Mouse (Mus musculus): ENCODE results near the gene Ntm. TPM values are rescaled to one million over a fixed set of nuclear protein-coding genes. Genes with fewer than 3 reads are reported as not detected.

Gene Ntm
- polyA plus RNA-seq, 1 experiment from 2014 or later = 14.3 TPM

DNA sequence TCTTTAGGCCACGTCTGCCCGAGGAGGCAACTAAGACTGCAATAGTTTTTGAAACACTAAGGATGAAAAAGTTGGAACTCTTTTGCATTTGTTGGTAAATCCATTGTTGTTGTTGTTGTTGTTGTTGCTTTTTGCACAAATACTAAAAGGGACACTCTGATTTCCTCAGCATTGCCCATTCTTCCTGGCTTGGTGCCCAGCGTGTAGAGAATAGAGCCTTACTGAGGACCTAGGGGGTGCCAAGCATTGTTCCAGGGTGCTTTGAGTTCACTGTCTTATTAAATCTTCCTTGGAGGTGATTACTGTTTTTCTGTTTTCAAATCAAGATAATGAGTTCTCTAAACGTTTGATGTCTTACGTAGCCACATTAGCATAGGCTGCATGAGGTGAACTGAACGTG lies 428.2 kb downstream of the Ntm start:
- Histone ChIP-seq H3K36me3 (ENCODE audit: control insufficient read depth, insufficient read depth, low read length) (no peaks in the 10 kb centered on the region), H3K9ac (ENCODE audit: low read length) (no peak overlapping the region), H3K9me3 (ENCODE audit: control insufficient read depth, low read length) (no peaks in the 10 kb centered on the region), H3K4me1 (replicated peaks; ENCODE audit: control insufficient read depth, insufficient read depth, low read length) (no peaks in the 10 kb centered on the region), H3K27me3 (ENCODE audit: control insufficient read depth, insufficient read depth, low read length) (no peaks in the 10 kb centered on the region), H3K27ac (ENCODE audit: low read depth, low read length) (no peak overlapping the region), H3K4me2 (ENCODE audit: low read depth, low read length, severe bottlenecking) (no peak overlapping the region), H3K4me3 (ENCODE audit: low read depth, low read length) (no peak overlapping the region)
- DNase-seq (ENCODE audit: low spot score) = no peak
- 64% methylated on average over 6 of the region's 6 CpGs for WGBS
- no peak for ATAC-seq (replicated peaks; ENCODE audit: low FRiP score)

DNA sequence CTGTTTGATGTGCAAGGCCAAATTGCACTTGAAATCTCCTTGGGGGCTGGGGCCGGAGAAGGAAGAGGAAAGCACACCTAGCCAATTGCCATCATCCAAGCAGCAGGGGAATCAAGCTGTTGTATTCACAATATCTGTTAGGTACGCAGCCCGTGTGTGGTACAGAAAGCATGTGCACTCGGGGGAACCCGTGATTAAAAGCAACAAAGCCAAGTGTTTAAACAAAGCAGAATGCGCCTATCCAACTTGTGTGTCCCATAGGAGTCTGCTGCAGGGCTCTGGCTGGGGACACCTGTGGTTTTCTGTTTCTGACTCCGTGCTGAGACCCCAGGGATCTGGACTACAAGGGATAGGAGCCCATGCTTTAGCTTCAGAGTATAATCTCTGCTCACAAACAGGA lies 428.6 kb downstream of the Ntm start:
- ATAC-seq (replicated peaks; ENCODE audit: low FRiP score) = no peak

DNA sequence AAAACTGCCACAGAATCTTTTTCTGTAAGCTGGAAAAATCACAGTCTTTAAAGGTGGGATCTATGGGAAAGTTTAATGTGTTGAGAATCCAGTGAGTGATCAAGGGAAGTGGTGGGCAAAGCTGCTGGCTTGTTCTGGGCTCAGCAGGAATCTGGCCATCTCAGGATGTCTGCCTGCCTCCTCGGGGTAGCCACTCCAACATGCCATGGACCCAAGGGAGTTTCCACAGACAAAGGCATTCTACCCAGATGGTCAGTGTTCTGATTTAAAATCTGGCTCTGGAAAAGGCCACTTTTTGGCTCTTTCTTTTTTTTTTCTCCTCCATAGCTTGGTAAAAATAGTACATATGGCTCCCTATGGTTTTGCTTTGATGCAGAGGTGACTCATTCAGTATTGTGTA lies 429.4 kb downstream of the Ntm start:
- Histone ChIP-seq H3K36me3 (ENCODE audit: control insufficient read depth, insufficient read depth, low read length) (no peaks in the 10 kb centered on the region), H3K9ac (ENCODE audit: low read length) (no peak overlapping the region), H3K27me3 (ENCODE audit: control insufficient read depth, insufficient read depth, low read length) (no peaks in the 10 kb centered on the region), H3K4me3 (ENCODE audit: low read depth, low read length) (no peak overlapping the region), H3K27ac (ENCODE audit: low read depth, low read length) (no peak overlapping the region), H3K9me3 (ENCODE audit: control insufficient read depth, low read length) (no peaks in the 10 kb centered on the region), H3K4me2 (ENCODE audit: low read depth, low read length, severe bottlenecking) (no peak overlapping the region), H3K4me1 (replicated peaks; ENCODE audit: control insufficient read depth, insufficient read depth, low read length) (no peaks in the 10 kb centered on the region)
- DNase-seq (ENCODE audit: low spot score) (no peak), ATAC-seq (replicated peaks; ENCODE audit: low FRiP score) (no peak)
- WGBS = 50% methylated on average over 1 of the region's 1 CpGs

More for the DNA sequence above, 428.6 kb downstream of the Ntm start:
- H3K9ac ChIP-seq (ENCODE audit: low read length) = no peak overlapping the region
- no peak overlapping the region for H3K4me2 ChIP-seq (ENCODE audit: low read depth, low read length, severe bottlenecking)
- no peaks in the 10 kb centered on the region for H3K4me1 ChIP-seq (replicated peaks; ENCODE audit: control insufficient read depth, insufficient read depth, low read length)
- H3K4me3 ChIP-seq (ENCODE audit: low read depth, low read length) = no peak overlapping the region
- no peaks in the 10 kb centered on the region for H3K36me3 ChIP-seq (ENCODE audit: control insufficient read depth, insufficient read depth, low read length)
- 40% methylated on average over 7 of the region's 7 CpGs for WGBS
- no peak for DNase-seq (ENCODE audit: low spot score)
- H3K9me3 ChIP-seq (ENCODE audit: control insufficient read depth, low read length) = no peaks in the 10 kb centered on the region
- no peak overlapping the region for H3K27ac ChIP-seq (ENCODE audit: low read depth, low read length)
- H3K27me3 ChIP-seq (ENCODE audit: control insufficient read depth, insufficient read depth, low read length) = no peaks in the 10 kb centered on the region

DNA sequence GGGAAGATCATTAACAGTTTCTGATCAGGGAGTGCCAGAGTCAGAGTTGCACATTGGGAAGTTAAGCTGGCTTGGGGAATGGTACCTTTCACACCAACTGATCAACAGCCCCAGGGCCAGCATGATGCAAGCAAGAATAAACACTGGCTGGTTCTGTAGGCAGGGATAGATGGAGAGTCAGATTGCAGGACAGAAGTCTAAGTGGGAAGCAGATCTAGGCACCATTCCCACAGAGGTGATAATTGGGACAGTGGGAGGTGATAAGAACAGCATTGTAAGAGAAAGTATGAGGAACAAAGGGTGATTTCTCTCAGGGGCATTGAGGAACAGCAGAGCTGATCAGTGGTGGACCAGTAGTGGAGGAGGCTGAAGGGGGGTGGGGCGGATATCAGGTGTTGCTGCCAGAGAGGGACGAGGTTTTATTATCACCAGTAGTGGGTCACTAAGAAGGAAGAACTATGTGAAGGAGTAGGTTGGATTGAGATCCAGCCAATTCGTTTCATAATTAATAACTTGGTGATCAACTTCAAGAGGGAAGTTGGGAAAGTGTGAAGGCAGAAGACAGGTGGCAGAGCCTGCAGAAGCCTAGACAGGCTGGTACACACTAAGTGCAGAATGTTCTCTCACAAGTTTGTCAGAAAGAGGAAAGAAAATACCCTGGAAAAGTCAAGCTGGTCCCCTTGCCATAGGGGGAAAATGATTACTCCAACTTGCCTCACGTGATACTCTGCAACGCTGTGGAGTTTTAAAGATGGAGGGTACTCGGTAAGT lies 431.6 kb downstream of the Ntm start:
- Histone ChIP-seq H3K27me3 (ENCODE audit: control insufficient read depth, insufficient read depth, low read length) (no peaks in the 10 kb centered on the region), H3K36me3 (ENCODE audit: control insufficient read depth, insufficient read depth, low read length) (no peaks in the 10 kb centered on the region), H3K9ac (ENCODE audit: low read length) (no peak overlapping the region), H3K9me3 (ENCODE audit: control insufficient read depth, low read length) (no peaks in the 10 kb centered on the region), H3K4me2 (ENCODE audit: low read depth, low read length, severe bottlenecking) (no peak overlapping the region), H3K4me3 (ENCODE audit: low read depth, low read length) (no peak overlapping the region), H3K4me1 (replicated peaks; ENCODE audit: control insufficient read depth, insufficient read depth, low read length) (no peaks in the 10 kb centered on the region), H3K27ac (ENCODE audit: low read depth, low read length) (no peak overlapping the region)
- DNase-seq (ENCODE audit: low spot score) (no peak), ATAC-seq (replicated peaks; ENCODE audit: low FRiP score) (no peak)
- 84% methylated on average over 6 of the region's 6 CpGs for WGBS

GRCm38 (mm10) chr9:29524109-29524508 lies 438.8 kb downstream of the Ntm start:
- 89% methylated on average over 1 of the region's 1 CpGs for WGBS
- Histone ChIP-seq H3K4me1 (replicated peaks; ENCODE audit: control insufficient read depth, insufficient read depth, low read length) (no peaks in the 10 kb centered on the region), H3K9me3 (ENCODE audit: control insufficient read depth, low read length) (no peaks in the 10 kb centered on the region), H3K27me3 (ENCODE audit: control insufficient read depth, insufficient read depth, low read length) (no peaks in the 10 kb centered on the region), H3K27ac (ENCODE audit: low read depth, low read length) (no peak overlapping the region), H3K4me3 (ENCODE audit: low read depth, low read length) (no peak overlapping the region), H3K9ac (ENCODE audit: low read length) (no peak overlapping the region), H3K36me3 (ENCODE audit: control insufficient read depth, insufficient read depth, low read length) (no peaks in the 10 kb centered on the region), H3K4me2 (ENCODE audit: low read depth, low read length, severe bottlenecking) (no peak overlapping the region)
- ATAC-seq (replicated peaks; ENCODE audit: low FRiP score) = no peak
- DNase-seq (ENCODE audit: low spot score) = no peak

DNA sequence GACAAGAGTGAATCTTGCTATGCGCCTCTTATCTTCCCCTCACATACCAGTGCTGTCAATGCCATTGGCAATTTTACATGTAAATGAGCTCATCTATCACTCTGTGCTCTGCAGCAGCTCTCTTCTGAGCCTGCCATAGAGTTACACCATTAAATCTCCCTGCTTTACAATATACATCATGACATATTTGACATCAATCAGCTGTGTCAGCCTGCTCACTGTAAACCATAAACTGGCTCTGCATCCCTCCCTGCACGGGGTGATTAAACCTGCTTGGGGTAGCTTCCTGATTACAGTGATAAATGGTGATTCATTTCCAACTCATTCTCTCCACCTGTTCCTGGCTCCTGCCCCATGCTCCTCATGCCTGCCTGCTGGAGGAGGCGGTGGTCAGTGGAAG lies 439.7 kb downstream of the Ntm start:
- no peaks in the 10 kb centered on the region for H3K27me3 ChIP-seq (ENCODE audit: control insufficient read depth, insufficient read depth, low read length)
- 86% methylated on average over 3 of the region's 3 CpGs for WGBS
- no peaks in the 10 kb centered on the region for H3K9me3 ChIP-seq (ENCODE audit: control insufficient read depth, low read length)
- no peaks in the 10 kb centered on the region for H3K36me3 ChIP-seq (ENCODE audit: control insufficient read depth, insufficient read depth, low read length)
- no peak overlapping the region for H3K27ac ChIP-seq (ENCODE audit: low read depth, low read length)
- no peak overlapping the region for H3K4me2 ChIP-seq (ENCODE audit: low read depth, low read length, severe bottlenecking)
- H3K4me1 ChIP-seq (replicated peaks; ENCODE audit: control insufficient read depth, insufficient read depth, low read length) = no peaks in the 10 kb centered on the region
- DNase-seq (ENCODE audit: low spot score) (no peak), ATAC-seq (replicated peaks; ENCODE audit: low FRiP score) (no peak)
- no peak overlapping the region for H3K9ac ChIP-seq (ENCODE audit: low read length)
- H3K4me3 ChIP-seq (ENCODE audit: low read depth, low read length) = no peak overlapping the region

DNA sequence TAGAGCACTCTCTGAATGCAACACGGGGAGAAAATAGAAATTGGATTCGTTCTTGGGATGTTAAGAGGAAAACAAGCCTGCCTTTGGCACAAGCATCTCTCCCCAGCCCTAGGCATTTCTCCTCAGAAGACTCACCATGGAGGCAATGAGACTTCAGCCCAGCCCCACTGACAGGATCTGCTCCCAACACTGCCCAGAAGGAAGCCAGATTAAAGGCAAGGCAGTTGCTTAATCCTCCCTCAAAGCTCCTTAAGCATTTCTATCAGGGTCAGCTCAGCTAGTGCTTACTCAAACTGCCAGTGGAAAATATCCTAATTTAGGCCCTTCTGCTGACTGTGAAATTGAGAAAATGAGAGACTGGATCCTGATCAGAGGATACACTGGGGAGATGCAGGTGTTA lies 443.8 kb downstream of the Ntm start:
- Histone ChIP-seq H3K4me2 (ENCODE audit: low read depth, low read length, severe bottlenecking) (no peak overlapping the region), H3K36me3 (ENCODE audit: control insufficient read depth, insufficient read depth, low read length) (no peaks in the 10 kb centered on the region), H3K27me3 (ENCODE audit: control insufficient read depth, insufficient read depth, low read length) (peaks cover 7% of the 10 kb centered on the region; the same call in 1 of the 2 replicates), H3K4me3 (ENCODE audit: low read depth, low read length) (no peak overlapping the region), H3K9ac (ENCODE audit: low read length) (no peak overlapping the region), H3K9me3 (ENCODE audit: control insufficient read depth, low read length) (no peaks in the 10 kb centered on the region), H3K27ac (ENCODE audit: low read depth, low read length) (no peak overlapping the region), H3K4me1 (replicated peaks; ENCODE audit: control insufficient read depth, insufficient read depth, low read length) (no peaks in the 10 kb centered on the region)
- DNase-seq (ENCODE audit: low spot score) = no peak
- 48% methylated on average over 2 of the region's 2 CpGs for WGBS
- ATAC-seq (replicated peaks; ENCODE audit: low FRiP score) = no peak

GRCm38 (mm10) chr9:29516688-29517087 lies 446.3 kb downstream of the Ntm start:
- Histone ChIP-seq H3K27me3 (ENCODE audit: control insufficient read depth, insufficient read depth, low read length) (peaks cover 10% of the 10 kb centered on the region), H3K4me1 (replicated peaks; ENCODE audit: control insufficient read depth, insufficient read depth, low read length) (no peaks in the 10 kb centered on the region), H3K36me3 (ENCODE audit: control insufficient read depth, insufficient read depth, low read length) (no peaks in the 10 kb centered on the region), H3K27ac (ENCODE audit: low read depth, low read length) (no peak overlapping the region), H3K9ac (ENCODE audit: low read length) (no peak overlapping the region), H3K9me3 (ENCODE audit: control insufficient read depth, low read length) (no peaks in the 10 kb centered on the region), H3K4me2 (ENCODE audit: low read depth, low read length, severe bottlenecking) (no peak overlapping the region), H3K4me3 (ENCODE audit: low read depth, low read length) (no peak overlapping the region)
- DNase-seq (ENCODE audit: low spot score) (no peak), ATAC-seq (replicated peaks; ENCODE audit: low FRiP score) (no peak)
- WGBS = 85% methylated on average over 2 of the region's 2 CpGs

Data from forebrain, embryonic 11.5 days (tissue).